Mouse (Mus musculus): ENCODE measurements around the gene Fam98b. TPM values are rescaled to one million over a fixed set of nuclear protein-coding genes. Genes with fewer than 3 reads are reported as not detected.

Gene Fam98b
- polyA plus RNA-seq (2015; fragmentation: Nextera tagmentation; extraction: Ambion mirVana): 11.0 and 14.7 TPM in 2 replicates

DNA sequence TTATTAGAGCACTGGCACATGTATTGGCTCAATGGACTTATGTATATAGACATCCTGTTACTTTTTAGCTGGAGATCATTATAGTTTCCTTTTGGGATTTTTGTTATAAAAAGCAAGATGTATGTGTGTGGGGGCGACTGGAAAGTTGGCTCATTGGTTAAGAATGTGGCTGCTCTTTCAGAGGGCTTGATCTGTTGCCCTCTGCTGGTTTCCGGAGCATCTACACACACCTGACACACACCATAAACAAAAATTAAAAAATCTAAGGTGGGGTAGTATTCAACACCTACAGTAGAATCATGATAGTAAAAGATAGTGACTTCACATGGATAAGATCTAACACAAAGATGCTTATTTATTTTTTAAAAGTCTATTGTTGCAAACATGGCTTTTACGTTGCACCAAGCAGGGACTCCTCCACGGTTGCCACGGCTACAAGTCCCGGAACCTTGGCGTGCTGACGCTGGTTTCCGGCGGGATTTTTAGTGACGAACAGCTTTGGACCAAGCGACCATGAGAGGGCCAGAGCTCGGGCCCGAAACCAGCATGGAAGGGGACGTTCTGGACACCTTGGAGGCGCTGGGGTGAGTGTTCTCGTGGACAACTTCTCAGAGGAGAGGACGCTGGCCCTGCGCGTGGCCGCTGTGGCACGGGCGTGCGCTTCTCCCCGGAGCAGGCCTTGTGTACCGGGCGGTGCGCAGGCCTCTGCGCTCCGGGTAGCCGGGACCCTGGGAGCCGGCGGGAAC lies at the start of gene Fam98b:
Fam98b (plus strand) TSS at position 485 of the 746 bp plus-strand sequence.
- Histone ChIP-seq H3K27me3 (replicated peaks; ENCODE audit: control insufficient read depth, insufficient read depth, low read length) (no peaks in the 10 kb centered on the region), H3K4me2 (ENCODE audit: low read length) (peak within 1 kb of the TSS; percentile 84), H3K9me3 (ENCODE audit: control insufficient read depth, low read length) (no peaks in the 10 kb centered on the region), H3K27ac (ENCODE audit: low read length) (peak within 1 kb of the TSS; percentile 75), H3K4me3 (replicated peaks; ENCODE audit: low read length) (peak within 1 kb of the TSS; percentile 61), H3K4me1 (replicated peaks; ENCODE audit: control insufficient read depth, insufficient read depth, low read length) (peaks cover 11% of the 10 kb centered on the region), H3K36me3 (ENCODE audit: control insufficient read depth, insufficient read depth) (no peaks in the 10 kb centered on the region), H3K9ac (replicated peaks; ENCODE audit: low read depth, low read length) (peak within 1 kb of the TSS; percentile 86)
- WGBS: under 1% methylated on average over 33 of the region's 33 CpGs
- ATAC-seq: peak; percentile 98

DNA sequence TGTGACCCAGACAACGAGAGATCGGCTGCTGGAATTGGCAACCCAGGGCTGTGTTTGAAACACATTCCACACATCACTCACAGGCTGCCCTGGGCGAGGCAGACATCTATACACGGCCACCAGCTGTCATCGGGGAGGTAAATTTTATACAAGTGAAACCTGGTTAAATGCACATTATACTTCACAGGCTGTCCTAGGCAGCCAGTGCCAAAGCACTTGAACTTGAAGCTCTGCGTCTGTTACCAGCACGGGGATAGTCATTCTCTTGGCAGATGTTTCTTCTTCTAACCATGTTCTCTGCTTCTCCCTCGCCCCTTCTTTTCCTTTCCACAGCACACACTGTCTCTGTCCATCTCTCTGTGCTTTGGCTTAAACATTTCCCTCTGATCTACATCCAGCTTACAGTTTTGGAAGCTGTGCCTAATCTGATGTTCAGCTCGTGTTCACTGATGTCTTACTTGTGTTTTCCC lies 48.6 kb upstream of the Fam98b start:
- Histone ChIP-seq H3K36me3 (ENCODE audit: control insufficient read depth, insufficient read depth) (no peaks in the 10 kb centered on the region), H3K9ac (replicated peaks; ENCODE audit: low read depth, low read length) (no peak overlapping the region), H3K9me3 (ENCODE audit: control insufficient read depth, low read length) (no peaks in the 10 kb centered on the region), H3K4me1 (replicated peaks; ENCODE audit: control insufficient read depth, insufficient read depth, low read length) (0 out of 2 replicates have a peak, but pooled peaks cover 5% of the 10 kb centered on the region), H3K27ac (ENCODE audit: low read length) (no peak overlapping the region), H3K4me3 (replicated peaks; ENCODE audit: low read length) (no peak overlapping the region), H3K27me3 (replicated peaks; ENCODE audit: control insufficient read depth, insufficient read depth, low read length) (no peaks in the 10 kb centered on the region), H3K4me2 (ENCODE audit: low read length) (no peak overlapping the region)
- WGBS: 33% methylated on average over 9 of the region's 9 CpGs
- no peak for ATAC-seq

DNA sequence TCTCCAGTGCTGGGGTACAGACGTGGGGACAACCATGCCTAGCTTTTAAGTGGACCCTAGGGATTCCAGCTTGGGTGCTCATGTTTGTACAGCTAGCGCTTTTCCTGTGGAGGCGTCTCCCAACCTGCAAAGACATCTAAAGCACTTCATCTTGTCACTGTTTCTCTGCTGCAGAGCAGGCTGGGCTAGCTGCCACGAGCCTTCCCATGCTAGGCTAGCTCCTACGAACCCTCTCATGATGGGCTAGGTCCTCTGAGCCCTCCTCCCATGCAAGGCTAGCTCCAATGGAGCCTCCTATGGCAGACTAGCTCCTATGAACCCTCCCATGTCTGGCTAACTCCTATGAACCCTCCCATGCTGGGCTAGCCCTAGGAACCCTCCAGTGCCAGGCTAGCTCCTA lies 46.2 kb upstream of the Fam98b start:
- no peaks in the 10 kb centered on the region for H3K9me3 ChIP-seq (ENCODE audit: control insufficient read depth, low read length)
- H3K36me3 ChIP-seq (ENCODE audit: control insufficient read depth, insufficient read depth): no peaks in the 10 kb centered on the region

DNA sequence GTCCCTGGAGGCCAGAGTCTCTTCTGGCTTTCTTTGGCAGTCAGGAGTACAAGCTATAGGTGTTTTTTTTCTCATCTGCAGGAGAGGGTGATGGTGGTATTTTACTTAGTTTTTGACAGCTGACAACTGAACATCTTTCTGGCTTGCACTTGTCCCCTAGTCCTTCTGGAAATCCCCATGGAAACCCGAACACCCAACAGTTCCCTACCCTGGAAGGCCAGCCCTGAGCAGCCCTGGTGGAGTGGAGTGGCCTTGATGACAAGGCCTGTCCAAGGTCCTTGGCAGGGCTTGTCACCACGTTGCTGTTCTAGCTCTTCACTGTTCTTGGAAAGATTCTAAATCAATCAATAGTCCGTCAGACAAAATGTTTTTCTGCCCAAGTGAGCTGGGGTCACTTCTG lies 45.0 kb upstream of the Fam98b start:
- H3K27me3 ChIP-seq (replicated peaks; ENCODE audit: control insufficient read depth, insufficient read depth, low read length): no peaks in the 10 kb centered on the region
- no peak for ATAC-seq
- no peaks in the 10 kb centered on the region for H3K36me3 ChIP-seq (ENCODE audit: control insufficient read depth, insufficient read depth)
- H3K4me2 ChIP-seq (ENCODE audit: low read length): no peak overlapping the region
- H3K9me3 ChIP-seq (ENCODE audit: control insufficient read depth, low read length): no peaks in the 10 kb centered on the region
- no peak overlapping the region for H3K4me3 ChIP-seq (replicated peaks; ENCODE audit: low read length)
- H3K9ac ChIP-seq (replicated peaks; ENCODE audit: low read depth, low read length): no peak overlapping the region
- 0 out of 2 replicates have a peak, but pooled peaks cover 5% of the 10 kb centered on the region for H3K4me1 ChIP-seq (replicated peaks; ENCODE audit: control insufficient read depth, insufficient read depth, low read length)
- H3K27ac ChIP-seq (ENCODE audit: low read length): no peak overlapping the region
- WGBS: 70% methylated on average over 3 of the region's 3 CpGs

More for the DNA sequence above, 46.2 kb upstream of the Fam98b start:
- Histone ChIP-seq H3K9ac (replicated peaks; ENCODE audit: low read depth, low read length) (no peak overlapping the region), H3K27ac (ENCODE audit: low read length) (no peak overlapping the region), H3K4me3 (replicated peaks; ENCODE audit: low read length) (no peak overlapping the region), H3K4me1 (replicated peaks; ENCODE audit: control insufficient read depth, insufficient read depth, low read length) (0 out of 2 replicates have a peak, but pooled peaks cover 5% of the 10 kb centered on the region), H3K4me2 (ENCODE audit: low read length) (no peak overlapping the region), H3K27me3 (replicated peaks; ENCODE audit: control insufficient read depth, insufficient read depth, low read length) (no peaks in the 10 kb centered on the region)
- no peak for ATAC-seq
- WGBS: 79% methylated on average over 5 of the region's 5 CpGs

DNA sequence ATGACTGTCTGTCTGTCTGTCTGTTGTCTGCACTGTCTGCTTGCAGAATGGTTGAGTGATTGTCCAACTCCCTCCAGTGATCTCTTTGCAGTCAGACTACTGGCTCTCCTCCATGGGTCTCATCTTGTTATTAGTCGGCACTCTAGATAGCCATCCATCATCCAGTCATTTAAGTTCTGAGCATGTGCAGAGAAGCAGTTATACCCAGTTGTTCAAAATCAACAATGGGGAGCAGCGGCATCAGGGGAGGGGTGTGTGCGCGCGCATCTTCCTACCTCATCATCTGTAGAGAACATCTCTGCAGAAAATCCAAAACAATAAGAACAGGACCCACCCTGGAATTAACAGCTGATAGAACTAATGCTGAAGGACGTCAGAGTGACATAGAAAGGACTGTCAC lies 44.5 kb upstream of the Fam98b start:
- no peak overlapping the region for H3K4me2 ChIP-seq (ENCODE audit: low read length)
- H3K27ac ChIP-seq (ENCODE audit: low read length): no peak overlapping the region
- no peaks in the 10 kb centered on the region for H3K27me3 ChIP-seq (replicated peaks; ENCODE audit: control insufficient read depth, insufficient read depth, low read length)
- no peak overlapping the region for H3K9ac ChIP-seq (replicated peaks; ENCODE audit: low read depth, low read length)
- no peaks in the 10 kb centered on the region for H3K36me3 ChIP-seq (ENCODE audit: control insufficient read depth, insufficient read depth)
- no peaks in the 10 kb centered on the region for H3K9me3 ChIP-seq (ENCODE audit: control insufficient read depth, low read length)
- 0 out of 2 replicates have a peak, but pooled peaks cover 5% of the 10 kb centered on the region for H3K4me1 ChIP-seq (replicated peaks; ENCODE audit: control insufficient read depth, insufficient read depth, low read length)
- 89% methylated on average over 6 of the region's 6 CpGs for WGBS
- no peak overlapping the region for H3K4me3 ChIP-seq (replicated peaks; ENCODE audit: low read length)
- no peak for ATAC-seq

DNA sequence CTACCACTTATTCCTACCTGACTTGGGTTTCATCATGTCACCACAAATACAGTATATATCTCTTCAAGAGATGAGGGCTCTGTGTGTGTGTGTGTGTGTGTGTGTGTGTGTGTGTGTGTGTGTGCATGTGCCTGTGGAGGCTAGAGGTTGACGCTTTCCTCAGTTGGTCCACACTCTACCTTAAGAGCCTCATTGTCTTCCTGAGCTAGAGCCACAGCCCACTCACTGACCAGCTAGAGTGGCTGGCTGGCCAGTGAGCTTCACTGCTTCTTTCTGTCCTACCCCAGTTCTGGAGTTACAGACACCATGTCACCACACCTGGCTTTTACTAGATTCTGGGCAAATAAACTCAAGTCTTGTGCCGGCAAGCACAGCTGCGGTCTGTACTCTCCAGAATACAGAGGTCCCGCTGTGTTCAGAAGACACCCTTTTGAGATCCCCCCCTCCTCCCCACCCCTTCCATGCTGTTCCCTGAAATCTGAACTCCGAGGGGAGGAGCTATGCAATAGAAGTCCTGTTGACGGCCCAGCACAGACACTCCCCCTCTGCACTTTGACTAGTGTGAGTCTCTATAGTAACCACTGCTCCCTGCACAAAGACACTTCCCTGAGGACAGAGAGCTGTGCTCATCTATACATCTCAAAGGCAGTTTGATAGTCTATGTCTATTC lies 39.0 kb upstream of the Fam98b start:
- Histone ChIP-seq H3K9ac (replicated peaks; ENCODE audit: low read depth, low read length) (no peak overlapping the region), H3K9me3 (ENCODE audit: control insufficient read depth, low read length) (no peaks in the 10 kb centered on the region), H3K4me2 (ENCODE audit: low read length) (peak overlapping the region; percentile 31), H3K27ac (ENCODE audit: low read length) (no peak overlapping the region), H3K4me3 (replicated peaks; ENCODE audit: low read length) (no peak overlapping the region), H3K4me1 (replicated peaks; ENCODE audit: control insufficient read depth, insufficient read depth, low read length) (peaks cover 6% of the 10 kb centered on the region; the same call in 1 of the 2 replicates), H3K36me3 (ENCODE audit: control insufficient read depth, insufficient read depth) (no peaks in the 10 kb centered on the region), H3K27me3 (replicated peaks; ENCODE audit: control insufficient read depth, insufficient read depth, low read length) (no peaks in the 10 kb centered on the region)
- ATAC-seq: peak; percentile 98
- 8% methylated on average over 6 of the region's 6 CpGs for WGBS

DNA sequence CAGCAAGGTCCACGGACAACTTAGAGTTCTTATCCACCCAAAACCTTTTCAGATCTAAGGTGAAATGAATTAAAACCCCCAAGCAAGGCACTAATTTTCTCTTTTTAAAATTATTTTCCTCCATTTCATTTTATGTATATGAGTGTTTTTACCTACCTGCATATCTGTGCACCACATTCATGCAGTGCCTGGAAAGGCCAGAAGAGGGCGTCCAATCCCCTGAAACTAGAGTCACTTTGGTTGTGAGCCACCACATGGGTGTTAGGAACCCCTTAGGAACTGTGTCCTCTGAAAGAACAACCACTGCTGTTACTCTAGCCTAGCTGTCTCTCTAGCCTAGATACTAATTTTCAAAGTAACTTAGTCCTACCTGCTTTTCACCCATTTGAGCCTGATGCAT lies 33.4 kb upstream of the Fam98b start:
- no peak overlapping the region for H3K4me2 ChIP-seq (ENCODE audit: low read length)
- H3K27ac ChIP-seq (ENCODE audit: low read length): no peak overlapping the region
- H3K4me3 ChIP-seq (replicated peaks; ENCODE audit: low read length): no peak overlapping the region
- H3K9me3 ChIP-seq (ENCODE audit: control insufficient read depth, low read length): no peaks in the 10 kb centered on the region
- WGBS: 60% methylated on average over 2 of the region's 2 CpGs
- no peak for ATAC-seq
- H3K9ac ChIP-seq (replicated peaks; ENCODE audit: low read depth, low read length): no peak overlapping the region
- peaks cover 3% of the 10 kb centered on the region; the same call in 1 of the 2 replicates for H3K4me1 ChIP-seq (replicated peaks; ENCODE audit: control insufficient read depth, insufficient read depth, low read length)
- H3K36me3 ChIP-seq (ENCODE audit: control insufficient read depth, insufficient read depth): no peaks in the 10 kb centered on the region
- no peaks in the 10 kb centered on the region for H3K27me3 ChIP-seq (replicated peaks; ENCODE audit: control insufficient read depth, insufficient read depth, low read length)

DNA sequence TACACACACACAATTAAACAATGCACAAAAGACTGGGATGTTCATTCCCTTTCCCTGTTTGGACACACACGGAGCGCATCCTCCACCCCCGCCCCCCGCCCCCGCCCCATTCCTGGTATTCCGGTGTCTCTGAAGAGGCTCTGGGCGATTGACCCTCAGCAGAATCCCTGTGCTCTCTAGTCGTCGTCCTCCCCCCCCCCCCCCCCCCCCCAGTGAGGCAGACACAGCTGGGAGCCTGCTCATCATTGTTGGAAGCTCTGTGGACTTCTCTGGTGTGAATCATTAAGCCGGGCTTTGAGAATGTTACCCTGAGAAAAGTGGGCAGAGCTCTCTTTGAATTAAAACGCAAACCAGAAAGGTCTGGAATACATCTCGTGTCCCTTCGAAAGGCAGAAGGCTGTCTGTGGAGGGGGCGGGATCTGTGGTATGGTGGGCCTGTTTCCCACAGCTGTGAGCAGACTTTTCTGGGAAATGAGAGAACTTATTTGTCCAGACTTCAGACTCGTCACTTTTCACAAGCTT lies 31.8 kb upstream of the Fam98b start:
- Histone ChIP-seq H3K4me3 (replicated peaks; ENCODE audit: low read length) (no peak overlapping the region), H3K4me1 (replicated peaks; ENCODE audit: control insufficient read depth, insufficient read depth, low read length) (peaks cover 3% of the 10 kb centered on the region; the same call in 1 of the 2 replicates), H3K4me2 (ENCODE audit: low read length) (no peak overlapping the region), H3K27ac (ENCODE audit: low read length) (no peak overlapping the region), H3K27me3 (replicated peaks; ENCODE audit: control insufficient read depth, insufficient read depth, low read length) (no peaks in the 10 kb centered on the region), H3K9me3 (ENCODE audit: control insufficient read depth, low read length) (no peaks in the 10 kb centered on the region), H3K36me3 (ENCODE audit: control insufficient read depth, insufficient read depth) (no peaks in the 10 kb centered on the region), H3K9ac (replicated peaks; ENCODE audit: low read depth, low read length) (no peak overlapping the region)
- 9% methylated on average over 15 of the region's 15 CpGs for WGBS
- ATAC-seq: no peak

DNA sequence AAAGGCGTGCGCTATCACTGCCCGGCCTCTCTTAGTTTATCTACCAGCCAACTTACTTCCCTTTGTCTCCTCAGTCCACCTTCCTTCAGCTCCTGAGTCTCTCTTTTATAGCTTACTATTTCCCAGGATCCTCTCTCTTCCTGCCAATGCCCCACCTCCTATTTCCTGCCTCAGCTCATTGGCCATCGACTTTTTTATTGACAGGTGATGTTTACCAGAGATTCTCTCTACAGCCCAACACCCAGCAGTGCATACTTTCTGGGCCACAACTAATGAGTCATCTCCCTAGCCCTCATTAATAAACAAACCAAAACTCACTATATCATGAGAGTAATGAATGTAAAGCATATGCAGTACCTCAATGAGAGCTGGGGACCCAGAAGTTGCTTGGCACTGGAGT lies 30.0 kb upstream of the Fam98b start:
- no peak for ATAC-seq
- Histone ChIP-seq H3K4me1 (replicated peaks; ENCODE audit: control insufficient read depth, insufficient read depth, low read length) (peaks cover 3% of the 10 kb centered on the region; the same call in 1 of the 2 replicates), H3K4me3 (replicated peaks; ENCODE audit: low read length) (no peak overlapping the region), H3K9ac (replicated peaks; ENCODE audit: low read depth, low read length) (no peak overlapping the region), H3K27ac (ENCODE audit: low read length) (no peak overlapping the region), H3K9me3 (ENCODE audit: control insufficient read depth, low read length) (no peaks in the 10 kb centered on the region), H3K4me2 (ENCODE audit: low read length) (no peak overlapping the region), H3K36me3 (ENCODE audit: control insufficient read depth, insufficient read depth) (no peaks in the 10 kb centered on the region), H3K27me3 (replicated peaks; ENCODE audit: control insufficient read depth, insufficient read depth, low read length) (no peaks in the 10 kb centered on the region)
- 96% methylated on average over 4 of the region's 4 CpGs for WGBS

Measured in forebrain, embryonic 16.5 days (tissue).